Mouse (Mus musculus): ENCODE measurements at regions not wholly inside any gene's neighbourhood (a gene's known extent, or its start where the extent isn't known, plus 50 kb on each side); places are given as distances from the start of the nearest gene placed in this dataset.
A peak's percentile ranks its signal among the peaks of the same experiment; 100 is the strongest.

DNA sequence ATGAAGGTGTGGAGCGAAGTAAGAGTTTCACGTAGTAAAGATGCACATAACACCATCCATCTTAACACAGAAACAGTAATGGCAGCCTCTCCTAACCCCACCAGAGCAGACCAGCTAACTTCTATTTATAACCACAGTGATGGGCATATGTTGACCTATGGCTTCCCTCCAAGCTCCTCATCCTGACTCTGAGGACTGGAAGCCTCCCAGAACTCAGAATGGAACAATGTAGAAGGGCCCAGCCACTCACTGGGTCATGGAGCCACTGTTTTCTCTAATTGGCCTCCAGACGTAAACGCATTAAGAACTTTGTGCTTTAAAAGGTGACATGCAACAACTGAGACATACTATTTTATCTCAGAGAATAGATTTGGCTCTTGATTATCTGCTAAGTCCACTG is 77.0 kb downstream of the Irs2 start:
- no peak overlapping the region for H3K4me3 ChIP-seq (replicated peaks; ENCODE audit: low read length)
- H3K9ac ChIP-seq (replicated peaks; ENCODE audit: low read depth, low read length) = no peak overlapping the region
- WGBS = 79% methylated on average over 4 of the region's 4 CpGs
- no peak overlapping the region for H3K27ac ChIP-seq (ENCODE audit: low read length)
- H3K4me2 ChIP-seq (ENCODE audit: low read length) = no peak overlapping the region
- no peaks in the 10 kb centered on the region for H3K27me3 ChIP-seq (replicated peaks; ENCODE audit: control insufficient read depth, insufficient read depth, low read length)
- no peak for ATAC-seq
- H3K9me3 ChIP-seq (ENCODE audit: control insufficient read depth, low read length) = no peaks in the 10 kb centered on the region
- peaks cover 19% of the 10 kb centered on the region for H3K4me1 ChIP-seq (replicated peaks; ENCODE audit: control insufficient read depth, insufficient read depth, low read length)
- H3K36me3 ChIP-seq (ENCODE audit: control insufficient read depth, insufficient read depth) = no peaks in the 10 kb centered on the region

GRCm38 (mm10) chr8:10928836-10929235 is 79.4 kb downstream of the Irs2 start:
- no peaks in the 10 kb centered on the region for H3K9me3 ChIP-seq (ENCODE audit: control insufficient read depth, low read length)
- H3K27me3 ChIP-seq (replicated peaks; ENCODE audit: control insufficient read depth, insufficient read depth, low read length) = no peaks in the 10 kb centered on the region
- H3K4me3 ChIP-seq (replicated peaks; ENCODE audit: low read length) = no peak overlapping the region
- peaks cover 43% of the 10 kb centered on the region for H3K4me1 ChIP-seq (replicated peaks; ENCODE audit: control insufficient read depth, insufficient read depth, low read length)
- 66% methylated on average over 3 of the region's 3 CpGs for WGBS
- H3K9ac ChIP-seq (replicated peaks; ENCODE audit: low read depth, low read length) = no peak overlapping the region
- no peaks in the 10 kb centered on the region for H3K36me3 ChIP-seq (ENCODE audit: control insufficient read depth, insufficient read depth)
- H3K4me2 ChIP-seq (ENCODE audit: low read length) = no peak overlapping the region
- no peak for ATAC-seq
- no peak overlapping the region for H3K27ac ChIP-seq (ENCODE audit: low read length)

DNA sequence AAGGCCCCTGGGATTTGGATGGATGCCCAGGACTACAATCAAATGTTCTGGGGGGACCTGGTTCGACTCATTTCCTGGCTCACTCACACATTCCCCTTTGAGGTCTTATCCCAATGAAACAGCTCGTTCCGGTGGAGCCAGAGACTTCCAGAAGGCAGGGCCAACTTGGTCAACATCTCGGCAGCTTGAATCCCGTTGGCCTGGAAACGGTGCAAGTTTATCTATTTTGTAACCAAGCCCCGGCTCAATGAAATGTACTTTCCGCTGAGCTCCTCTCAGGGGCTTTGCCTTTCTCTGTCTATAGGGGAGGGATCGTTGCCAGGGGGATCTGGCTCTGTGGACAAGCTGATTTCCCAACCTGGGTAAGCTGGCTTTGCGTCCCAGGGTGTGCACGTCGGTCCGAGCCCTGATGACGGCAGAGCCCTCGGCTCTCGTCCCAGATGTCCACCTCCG is 79.9 kb downstream of the Irs2 start:
- peaks cover 45% of the 10 kb centered on the region for H3K4me1 ChIP-seq (replicated peaks; ENCODE audit: control insufficient read depth, insufficient read depth, low read length)

DNA sequence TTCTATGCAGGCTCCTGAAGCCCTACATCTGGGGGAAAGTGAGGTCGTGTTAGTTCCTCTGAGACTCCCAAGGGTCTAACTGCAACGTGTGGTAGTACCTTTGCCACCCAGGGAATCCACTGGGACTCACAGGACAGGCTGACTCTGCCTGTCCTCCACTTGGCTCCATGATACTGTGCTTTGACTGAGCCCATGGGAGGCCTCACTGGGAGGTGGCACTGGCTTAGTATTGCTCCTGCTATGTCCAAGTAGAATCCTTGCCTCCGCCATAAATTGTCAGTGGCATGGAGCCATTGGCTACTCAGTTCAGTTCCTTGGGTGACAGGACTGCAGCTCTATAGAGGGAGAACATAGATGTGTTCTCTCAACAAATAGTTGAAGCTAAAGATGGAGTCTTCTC is 81.1 kb downstream of the Irs2 start:
- Histone ChIP-seq H3K9ac (replicated peaks; ENCODE audit: low read depth, low read length) (no peak overlapping the region), H3K4me1 (replicated peaks; ENCODE audit: control insufficient read depth, insufficient read depth, low read length) (peaks cover 52% of the 10 kb centered on the region), H3K4me3 (replicated peaks; ENCODE audit: low read length) (no peak overlapping the region), H3K36me3 (ENCODE audit: control insufficient read depth, insufficient read depth) (no peaks in the 10 kb centered on the region), H3K9me3 (ENCODE audit: control insufficient read depth, low read length) (no peaks in the 10 kb centered on the region), H3K27me3 (replicated peaks; ENCODE audit: control insufficient read depth, insufficient read depth, low read length) (no peaks in the 10 kb centered on the region; the same call in 1 of the 2 replicates), H3K4me2 (ENCODE audit: low read length) (no peak overlapping the region), H3K27ac (ENCODE audit: low read length) (no peak overlapping the region)
- ATAC-seq = no peak
- 60% methylated on average over 3 of the region's 3 CpGs for WGBS

More for the DNA sequence above, 79.9 kb downstream of the Irs2 start:
- Histone ChIP-seq H3K4me2 (ENCODE audit: low read length) (no peak overlapping the region), H3K27ac (ENCODE audit: low read length) (no peak overlapping the region; the same call in 1 of the 2 replicates), H3K36me3 (ENCODE audit: control insufficient read depth, insufficient read depth) (no peaks in the 10 kb centered on the region), H3K9me3 (ENCODE audit: control insufficient read depth, low read length) (no peaks in the 10 kb centered on the region), H3K27me3 (replicated peaks; ENCODE audit: control insufficient read depth, insufficient read depth, low read length) (no peaks in the 10 kb centered on the region), H3K4me3 (replicated peaks; ENCODE audit: low read length) (no peak overlapping the region), H3K9ac (replicated peaks; ENCODE audit: low read depth, low read length) (no peak overlapping the region)
- 38% methylated on average over 17 of the region's 17 CpGs for WGBS
- peak; percentile 10 for ATAC-seq

GRCm38 (mm10) chr8:10926518-10926915 is 81.7 kb downstream of the Irs2 start:
- H3K9me3 ChIP-seq (ENCODE audit: control insufficient read depth, low read length) = no peaks in the 10 kb centered on the region
- H3K36me3 ChIP-seq (ENCODE audit: control insufficient read depth, insufficient read depth) = no peaks in the 10 kb centered on the region
- H3K4me3 ChIP-seq (replicated peaks; ENCODE audit: low read length) = no peak overlapping the region
- H3K9ac ChIP-seq (replicated peaks; ENCODE audit: low read depth, low read length) = no peak overlapping the region
- peak overlapping the region; percentile 29; the same call in 1 of the 2 replicates for H3K4me2 ChIP-seq (ENCODE audit: low read length)
- no peak for ATAC-seq
- H3K27me3 ChIP-seq (replicated peaks; ENCODE audit: control insufficient read depth, insufficient read depth, low read length) = no peaks in the 10 kb centered on the region; the same call in 1 of the 2 replicates
- no peak overlapping the region; the same call in 1 of the 2 replicates for H3K27ac ChIP-seq (ENCODE audit: low read length)
- peaks cover 58% of the 10 kb centered on the region for H3K4me1 ChIP-seq (replicated peaks; ENCODE audit: control insufficient read depth, insufficient read depth, low read length)

DNA sequence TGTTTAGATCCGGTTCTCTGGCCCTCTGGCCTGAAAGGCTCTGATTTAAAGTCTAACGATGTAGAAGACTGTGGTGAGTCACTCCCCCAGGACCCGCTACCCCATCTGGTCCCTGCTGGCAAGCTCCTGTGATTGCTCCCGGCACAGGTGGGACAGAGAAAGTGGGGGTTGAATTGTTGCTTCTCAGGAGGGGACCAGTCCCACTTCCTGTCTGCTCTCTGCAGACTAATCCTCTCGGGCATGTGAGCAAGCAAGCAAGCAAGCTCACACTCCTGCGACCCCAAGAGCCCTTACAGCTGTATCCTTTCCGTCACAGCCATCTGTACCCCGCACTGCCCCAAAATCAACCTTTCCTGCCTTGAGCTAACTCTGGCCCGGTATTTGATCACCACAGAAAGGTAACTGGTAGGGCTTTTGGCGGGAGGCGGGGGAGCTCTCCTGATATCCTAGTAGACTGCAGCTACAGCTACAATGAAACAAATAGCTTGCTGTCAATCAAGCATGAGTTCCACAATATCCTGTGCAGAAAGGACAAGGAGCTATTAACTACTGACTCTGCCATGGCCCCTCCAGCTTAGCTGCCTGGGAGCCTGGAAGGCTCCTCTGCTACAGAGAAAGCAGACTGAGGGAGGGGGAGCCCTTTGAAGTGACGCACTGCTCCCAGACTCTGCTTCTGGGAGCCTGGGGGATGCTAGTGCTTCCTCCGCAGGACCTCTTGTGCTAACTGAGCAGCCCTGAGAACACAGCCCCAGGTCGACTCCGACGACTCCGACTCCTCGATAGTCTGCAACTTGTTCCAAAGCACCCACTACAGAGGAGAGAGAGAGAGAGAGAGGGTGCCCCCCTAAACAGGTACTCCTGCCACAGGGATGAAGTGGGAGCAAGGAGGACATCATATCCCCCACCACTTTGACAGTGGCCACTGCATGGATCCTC is 82.4 kb downstream of the Irs2 start:
- Histone ChIP-seq H3K4me1 (replicated peaks; ENCODE audit: control insufficient read depth, insufficient read depth, low read length) (peaks cover 63% of the 10 kb centered on the region), H3K27ac (ENCODE audit: low read length) (peak overlapping the region; percentile 43), H3K4me3 (replicated peaks; ENCODE audit: low read length) (no peak overlapping the region), H3K9me3 (ENCODE audit: control insufficient read depth, low read length) (no peaks in the 10 kb centered on the region), H3K36me3 (ENCODE audit: control insufficient read depth, insufficient read depth) (no peaks in the 10 kb centered on the region), H3K27me3 (replicated peaks; ENCODE audit: control insufficient read depth, insufficient read depth, low read length) (no peaks in the 10 kb centered on the region; the same call in 1 of the 2 replicates), H3K9ac (replicated peaks; ENCODE audit: low read depth, low read length) (peak overlapping the region; percentile 34), H3K4me2 (ENCODE audit: low read length) (peak overlapping the region; percentile 29)
- ATAC-seq = peak; percentile 27; the same call in 1 of the 2 replicates
- 4% methylated on average over 18 of the region's 18 CpGs for WGBS

- Histone ChIP-seq H3K9me3 (ENCODE audit: control insufficient read depth, low read length) (no peaks in the 10 kb centered on the region), H3K9ac (replicated peaks; ENCODE audit: low read depth, low read length) (peak overlapping the region; percentile 24), H3K27me3 (replicated peaks; ENCODE audit: control insufficient read depth, insufficient read depth, low read length) (no peaks in the 10 kb centered on the region; the same call in 1 of the 2 replicates), H3K36me3 (ENCODE audit: control insufficient read depth, insufficient read depth) (no peaks in the 10 kb centered on the region), H3K27ac (ENCODE audit: low read length) (peak overlapping the region; percentile 29), H3K4me2 (ENCODE audit: low read length) (peak overlapping the region; percentile 32), H3K4me1 (replicated peaks; ENCODE audit: control insufficient read depth, insufficient read depth, low read length) (peaks cover 63% of the 10 kb centered on the region), H3K4me3 (replicated peaks; ENCODE audit: low read length) (no peak overlapping the region)
- peak; percentile 51 for ATAC-seq
- 1% methylated on average over 20 of the region's 20 CpGs for WGBS
These were observed 83.6 kb downstream of the Irs2 start for GRCm38 (mm10) chr8:10924526-10925199.

GRCm38 (mm10) chr8:10924001-10924490 is 84.2 kb downstream of the Irs2 start:
- no peak for ATAC-seq
- Histone ChIP-seq H3K4me1 (replicated peaks; ENCODE audit: control insufficient read depth, insufficient read depth, low read length) (peaks cover 62% of the 10 kb centered on the region), H3K9me3 (ENCODE audit: control insufficient read depth, low read length) (no peaks in the 10 kb centered on the region), H3K27me3 (replicated peaks; ENCODE audit: control insufficient read depth, insufficient read depth, low read length) (no peaks in the 10 kb centered on the region; the same call in 1 of the 2 replicates), H3K4me2 (ENCODE audit: low read length) (no peak overlapping the region; the same call in 1 of the 2 replicates), H3K36me3 (ENCODE audit: control insufficient read depth, insufficient read depth) (no peaks in the 10 kb centered on the region), H3K27ac (ENCODE audit: low read length) (peak overlapping the region; percentile 29; the same call in 1 of the 2 replicates), H3K4me3 (replicated peaks; ENCODE audit: low read length) (no peak overlapping the region), H3K9ac (replicated peaks; ENCODE audit: low read depth, low read length) (no peak overlapping the region)
- WGBS = 16% methylated on average over 3 of the region's 3 CpGs
